Mouse (Mus musculus): ENCODE data around the gene Edil3. TPM values are rescaled to one million over a fixed set of nuclear protein-coding genes. Genes with fewer than 3 reads are reported as not detected.

The Edil3 gene
- polyA plus RNA-seq, 1 experiment from 2014 or later: 6.2 TPM

DNA sequence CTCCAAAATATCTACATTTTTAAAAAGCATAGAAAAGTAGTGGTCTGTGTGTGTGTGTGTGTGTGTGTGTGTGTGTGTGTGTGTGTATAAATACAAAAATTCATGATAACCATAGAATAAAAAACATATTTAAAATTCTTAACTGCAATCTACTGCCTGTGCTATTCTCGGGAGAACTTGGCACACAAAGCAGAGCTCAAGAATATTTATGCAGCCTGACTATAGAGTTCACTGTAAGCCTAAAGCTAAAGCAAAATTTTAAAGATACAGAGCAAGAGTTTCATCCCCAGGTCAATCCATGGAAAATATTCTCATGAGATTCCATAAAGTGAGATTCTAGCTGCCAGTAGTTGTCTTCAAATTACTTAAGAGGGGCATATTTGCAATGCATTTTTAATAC, 86.9 kb downstream of the Edil3 start:
- Histone ChIP-seq H3K27ac (ENCODE audit: low read length) (no peak overlapping the region), H3K9me3 (ENCODE audit: control insufficient read depth, low read length) (no peaks in the 10 kb centered on the region), H3K9ac (ENCODE audit: low read depth, low read length) (no peak overlapping the region), H3K4me2 (ENCODE audit: low read depth, low read length) (no peak overlapping the region), H3K4me3 (ENCODE audit: low read length) (no peak overlapping the region), H3K27me3 (replicated peaks; ENCODE audit: control insufficient read depth, insufficient read depth, low read length) (no peaks in the 10 kb centered on the region), H3K36me3 (ENCODE audit: control insufficient read depth, insufficient read depth, low read length) (no peaks in the 10 kb centered on the region), H3K4me1 (ENCODE audit: control insufficient read depth, insufficient read depth, low read length) (no peaks in the 10 kb centered on the region)
- 52% methylated on average over 1 of the region's 1 CpGs for WGBS
- ATAC-seq: no peak

DNA sequence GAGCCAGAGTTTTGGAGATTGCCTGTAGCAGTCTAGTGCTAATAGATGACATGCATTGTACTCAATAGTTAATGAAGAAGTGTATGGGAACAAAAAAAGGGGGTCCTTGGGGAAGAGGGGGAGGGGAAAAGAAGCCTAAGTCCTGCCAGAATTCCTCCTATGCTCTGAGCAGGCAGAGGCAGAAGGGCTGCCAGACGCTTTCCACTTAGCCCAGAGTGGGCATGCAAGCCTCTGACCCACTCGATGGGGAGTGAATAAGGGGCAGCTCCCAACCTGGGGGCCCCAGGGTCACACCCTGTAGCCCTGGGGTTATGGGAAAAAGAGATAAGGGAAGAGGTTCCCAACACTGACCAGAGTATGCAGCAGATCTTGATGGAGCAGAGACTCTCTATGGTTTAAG, 95.2 kb downstream of the Edil3 start:
- Histone ChIP-seq H3K9ac (ENCODE audit: low read depth, low read length) (no peak overlapping the region), H3K4me1 (ENCODE audit: control insufficient read depth, insufficient read depth, low read length) (no peaks in the 10 kb centered on the region), H3K4me2 (ENCODE audit: low read depth, low read length) (no peak overlapping the region), H3K4me3 (ENCODE audit: low read length) (no peak overlapping the region), H3K27ac (ENCODE audit: low read length) (no peak overlapping the region), H3K36me3 (ENCODE audit: control insufficient read depth, insufficient read depth, low read length) (no peaks in the 10 kb centered on the region), H3K9me3 (ENCODE audit: control insufficient read depth, low read length) (no peaks in the 10 kb centered on the region), H3K27me3 (replicated peaks; ENCODE audit: control insufficient read depth, insufficient read depth, low read length) (no peaks in the 10 kb centered on the region)
- WGBS: 61% methylated on average over 2 of the region's 2 CpGs
- ATAC-seq: no peak

DNA sequence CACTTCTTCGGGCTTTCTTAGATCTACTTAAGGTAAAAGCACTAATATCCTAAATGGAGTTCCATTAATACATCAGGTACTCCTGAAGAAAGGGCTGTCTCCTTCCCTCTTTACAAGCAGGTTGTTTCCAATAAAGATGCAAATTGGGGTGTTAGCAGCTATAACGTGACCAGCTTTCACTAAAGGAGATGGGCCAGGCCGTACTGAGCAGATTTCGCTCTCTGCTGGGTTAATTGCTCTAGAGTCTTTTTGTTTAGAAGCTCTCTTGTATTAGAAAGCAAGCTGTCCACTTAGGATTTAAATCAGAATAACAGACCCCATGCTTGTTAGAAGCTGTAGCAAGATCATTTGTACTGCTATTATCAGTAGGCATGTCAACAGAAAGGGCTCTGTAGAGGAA, 108.4 kb downstream of the Edil3 start:
- Histone ChIP-seq H3K4me3 (ENCODE audit: low read length) (no peak overlapping the region), H3K36me3 (ENCODE audit: control insufficient read depth, insufficient read depth, low read length) (no peaks in the 10 kb centered on the region), H3K9ac (ENCODE audit: low read depth, low read length) (no peak overlapping the region), H3K27ac (ENCODE audit: low read length) (no peak overlapping the region), H3K9me3 (ENCODE audit: control insufficient read depth, low read length) (no peaks in the 10 kb centered on the region), H3K27me3 (replicated peaks; ENCODE audit: control insufficient read depth, insufficient read depth, low read length) (no peaks in the 10 kb centered on the region), H3K4me1 (ENCODE audit: control insufficient read depth, insufficient read depth, low read length) (no peaks in the 10 kb centered on the region), H3K4me2 (ENCODE audit: low read depth, low read length) (no peak overlapping the region)
- 70% methylated on average over 4 of the region's 4 CpGs for WGBS
- no peak for ATAC-seq

DNA sequence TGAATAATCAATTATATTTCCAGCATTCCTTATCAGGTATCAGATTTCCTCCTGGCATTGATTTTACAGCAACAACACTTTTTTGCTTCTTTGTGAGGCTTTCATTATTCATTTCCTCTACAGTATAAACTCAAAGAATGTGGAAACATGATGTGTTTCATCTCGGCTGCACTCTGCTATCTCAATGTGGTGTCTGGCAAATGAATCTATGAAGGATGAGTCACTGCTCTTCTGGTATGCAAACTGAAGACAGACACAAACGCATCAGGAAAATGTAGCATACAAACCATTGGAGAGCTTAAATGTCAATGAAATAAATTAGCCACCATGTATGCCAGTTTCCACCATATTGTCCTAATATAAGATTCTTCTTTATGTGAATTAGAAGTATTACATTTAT, 117.3 kb downstream of the Edil3 start:
- H3K9me3 ChIP-seq (ENCODE audit: control insufficient read depth, low read length): no peaks in the 10 kb centered on the region
- no peak overlapping the region for H3K4me2 ChIP-seq (ENCODE audit: low read depth, low read length)
- no peak overlapping the region for H3K9ac ChIP-seq (ENCODE audit: low read depth, low read length)
- no peak for ATAC-seq
- no peaks in the 10 kb centered on the region for H3K27me3 ChIP-seq (replicated peaks; ENCODE audit: control insufficient read depth, insufficient read depth, low read length)
- H3K27ac ChIP-seq (ENCODE audit: low read length): no peak overlapping the region
- H3K4me3 ChIP-seq (ENCODE audit: low read length): no peak overlapping the region
- WGBS: 53% methylated on average over 2 of the region's 2 CpGs
- H3K36me3 ChIP-seq (ENCODE audit: control insufficient read depth, insufficient read depth, low read length): no peaks in the 10 kb centered on the region
- H3K4me1 ChIP-seq (ENCODE audit: control insufficient read depth, insufficient read depth, low read length): no peaks in the 10 kb centered on the region

DNA sequence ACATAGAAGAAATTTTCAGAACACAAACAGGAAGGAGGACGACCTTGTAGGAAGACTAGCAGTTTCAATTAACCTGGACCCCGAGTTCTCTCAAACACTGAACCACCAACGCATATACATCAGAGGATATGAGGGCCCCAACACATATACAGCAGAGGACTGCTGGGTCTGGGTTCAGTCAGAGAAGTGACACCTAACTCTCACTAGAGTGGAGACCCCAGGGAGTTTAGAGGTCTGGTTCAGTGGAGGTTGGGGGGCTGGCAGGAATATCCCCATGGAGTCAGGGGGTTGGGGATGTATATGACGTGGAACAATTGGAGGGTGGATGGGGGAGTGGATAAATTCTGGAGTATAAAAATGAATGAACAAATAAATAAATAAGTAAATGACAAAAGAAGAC, 151.1 kb downstream of the Edil3 start:
- WGBS: 67% methylated on average over 4 of the region's 4 CpGs
- Histone ChIP-seq H3K36me3 (ENCODE audit: control insufficient read depth, insufficient read depth, low read length) (no peaks in the 10 kb centered on the region), H3K27me3 (replicated peaks; ENCODE audit: control insufficient read depth, insufficient read depth, low read length) (no peaks in the 10 kb centered on the region), H3K4me3 (ENCODE audit: low read length) (no peak overlapping the region), H3K4me2 (ENCODE audit: low read depth, low read length) (no peak overlapping the region), H3K9ac (ENCODE audit: low read depth, low read length) (no peak overlapping the region), H3K9me3 (ENCODE audit: control insufficient read depth, low read length) (no peaks in the 10 kb centered on the region), H3K27ac (ENCODE audit: low read length) (no peak overlapping the region), H3K4me1 (ENCODE audit: control insufficient read depth, insufficient read depth, low read length) (no peaks in the 10 kb centered on the region)
- ATAC-seq: no peak

DNA sequence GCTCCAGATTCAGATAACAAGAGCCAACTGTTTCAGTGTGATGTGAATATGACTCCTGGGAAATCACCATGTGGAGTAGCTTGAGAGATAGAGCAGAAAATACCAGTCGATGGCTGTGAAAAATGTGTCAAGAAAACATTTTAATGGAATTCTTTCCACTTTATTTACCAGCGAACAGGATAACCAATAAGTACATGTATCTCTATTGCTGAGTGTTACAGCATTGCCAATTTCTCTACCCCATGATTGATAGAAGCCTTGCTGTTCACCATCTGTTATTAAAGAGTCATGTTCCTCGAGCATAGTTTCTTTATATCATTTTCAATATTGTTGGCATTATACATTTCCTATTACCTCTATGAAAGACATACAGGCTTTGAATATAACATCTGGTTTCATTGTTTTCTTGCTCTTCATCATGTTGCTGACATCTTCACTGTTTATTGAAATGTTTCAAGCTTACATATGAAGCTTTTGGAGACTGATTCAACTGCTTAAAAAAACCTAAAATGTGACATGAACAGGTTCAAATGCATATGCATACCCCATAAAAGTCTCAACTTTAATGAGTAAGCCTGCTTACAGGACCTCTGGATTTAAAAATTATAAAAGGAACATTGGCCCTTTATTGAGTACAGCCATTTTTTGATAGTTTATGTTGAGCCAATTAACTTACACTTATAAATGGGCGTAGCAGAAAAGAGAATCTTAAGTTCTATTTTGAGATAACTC, 186.6 kb downstream of the Edil3 start:
- no peaks in the 10 kb centered on the region for H3K36me3 ChIP-seq (ENCODE audit: control insufficient read depth, insufficient read depth, low read length)
- H3K4me1 ChIP-seq (ENCODE audit: control insufficient read depth, insufficient read depth, low read length): no peaks in the 10 kb centered on the region
- WGBS: 81% methylated on average over 4 of the region's 4 CpGs
- no peaks in the 10 kb centered on the region for H3K9me3 ChIP-seq (ENCODE audit: control insufficient read depth, low read length)
- no peak overlapping the region for H3K4me3 ChIP-seq (ENCODE audit: low read length)
- no peak overlapping the region for H3K9ac ChIP-seq (ENCODE audit: low read depth, low read length)
- ATAC-seq: no peak
- no peaks in the 10 kb centered on the region for H3K27me3 ChIP-seq (replicated peaks; ENCODE audit: control insufficient read depth, insufficient read depth, low read length)
- no peak overlapping the region for H3K27ac ChIP-seq (ENCODE audit: low read length)
- H3K4me2 ChIP-seq (ENCODE audit: low read depth, low read length): no peak overlapping the region

DNA sequence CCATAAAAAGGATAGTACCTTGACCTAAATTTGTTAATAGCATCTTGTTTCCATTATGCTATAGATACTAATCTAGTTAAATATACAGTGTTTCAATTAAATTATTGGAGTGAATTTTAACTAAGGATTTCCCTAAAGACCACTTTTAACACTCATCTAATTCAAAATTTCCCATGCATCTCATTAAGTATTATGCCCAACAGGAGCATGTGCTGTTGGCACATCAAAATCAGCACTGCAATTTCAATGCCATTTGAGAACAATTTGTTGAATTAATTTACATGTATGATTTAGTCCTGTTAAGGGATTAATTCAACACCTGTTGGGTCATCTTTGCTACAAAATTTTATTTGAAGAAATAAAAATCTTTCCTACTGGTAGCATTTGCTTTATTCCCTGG, 191.2 kb downstream of the Edil3 start:
- Histone ChIP-seq H3K4me1 (ENCODE audit: control insufficient read depth, insufficient read depth, low read length) (no peaks in the 10 kb centered on the region), H3K27ac (ENCODE audit: low read length) (no peak overlapping the region), H3K27me3 (replicated peaks; ENCODE audit: control insufficient read depth, insufficient read depth, low read length) (no peaks in the 10 kb centered on the region), H3K4me3 (ENCODE audit: low read length) (no peak overlapping the region), H3K9me3 (ENCODE audit: control insufficient read depth, low read length) (no peaks in the 10 kb centered on the region), H3K4me2 (ENCODE audit: low read depth, low read length) (no peak overlapping the region), H3K9ac (ENCODE audit: low read depth, low read length) (no peak overlapping the region), H3K36me3 (ENCODE audit: control insufficient read depth, insufficient read depth, low read length) (no peaks in the 10 kb centered on the region)
- ATAC-seq: no peak

DNA sequence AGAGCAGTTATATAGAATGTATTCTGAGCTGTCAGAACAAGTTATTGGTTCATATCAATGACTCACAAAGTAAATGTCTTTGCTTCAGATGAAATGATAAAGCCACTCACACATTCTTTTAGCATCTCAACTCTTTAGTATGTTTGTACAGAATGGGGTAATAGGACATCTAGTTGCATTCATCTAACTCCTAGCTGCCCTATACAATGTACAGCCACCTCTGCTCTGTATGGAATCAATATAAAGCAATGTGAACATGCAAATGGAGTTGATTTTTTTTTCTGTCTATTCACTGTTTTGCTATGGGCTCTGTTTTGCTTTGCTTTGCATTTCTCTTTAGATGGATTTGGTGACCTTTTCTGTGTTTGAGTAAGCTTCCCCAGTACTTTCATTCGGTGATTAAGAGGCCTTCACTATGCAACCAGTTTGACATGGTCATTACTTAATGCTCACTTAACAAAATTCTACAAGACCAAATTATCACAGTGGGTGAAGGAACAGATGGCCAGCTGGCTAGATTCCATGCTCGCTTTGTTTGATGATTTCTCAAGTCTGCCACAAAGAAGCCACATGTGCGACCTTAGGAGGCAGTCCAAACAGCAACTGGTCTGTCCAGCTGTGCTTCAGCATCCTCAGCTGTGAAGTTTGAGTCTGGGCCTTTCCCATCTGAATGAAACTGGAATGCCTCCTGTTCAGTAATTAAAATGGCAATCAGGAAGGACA, 208.7 kb downstream of the Edil3 start:
- H3K36me3 ChIP-seq (ENCODE audit: control insufficient read depth, insufficient read depth, low read length): no peaks in the 10 kb centered on the region
- ATAC-seq: peak; percentile 58; the same call in 1 of the 2 replicates
- 55% methylated on average over 3 of the region's 3 CpGs for WGBS
- no peak overlapping the region for H3K27ac ChIP-seq (ENCODE audit: low read length)
- H3K4me2 ChIP-seq (ENCODE audit: low read depth, low read length): no peak overlapping the region
- no peak overlapping the region for H3K4me3 ChIP-seq (ENCODE audit: low read length)
- no peaks in the 10 kb centered on the region for H3K27me3 ChIP-seq (replicated peaks; ENCODE audit: control insufficient read depth, insufficient read depth, low read length)
- no peak overlapping the region for H3K9ac ChIP-seq (ENCODE audit: low read depth, low read length)
- H3K9me3 ChIP-seq (ENCODE audit: control insufficient read depth, low read length): no peaks in the 10 kb centered on the region
- H3K4me1 ChIP-seq (ENCODE audit: control insufficient read depth, insufficient read depth, low read length): no peaks in the 10 kb centered on the region

DNA sequence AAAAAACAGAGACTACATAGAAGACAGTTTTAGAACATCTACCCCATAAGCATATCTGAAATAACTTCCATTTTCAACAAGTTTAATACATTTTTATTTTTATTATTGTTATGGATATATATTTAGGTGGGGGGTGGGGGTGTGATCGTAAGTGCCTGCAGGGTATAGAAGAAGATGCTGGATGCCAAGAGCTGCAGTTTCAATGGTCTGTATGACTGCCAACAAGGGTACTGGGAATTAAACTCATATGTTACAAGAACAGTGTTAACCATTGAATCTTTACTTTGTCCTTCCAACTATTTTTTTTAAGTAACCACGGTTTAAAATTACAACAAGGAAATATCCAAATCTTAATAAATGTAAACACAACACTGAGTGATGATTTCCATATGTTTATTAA, 214.4 kb downstream of the Edil3 start:
- Histone ChIP-seq H3K4me2 (ENCODE audit: low read depth, low read length) (no peak overlapping the region), H3K27ac (ENCODE audit: low read length) (no peak overlapping the region), H3K9me3 (ENCODE audit: control insufficient read depth, low read length) (no peaks in the 10 kb centered on the region), H3K9ac (ENCODE audit: low read depth, low read length) (no peak overlapping the region), H3K4me1 (ENCODE audit: control insufficient read depth, insufficient read depth, low read length) (no peaks in the 10 kb centered on the region), H3K27me3 (replicated peaks; ENCODE audit: control insufficient read depth, insufficient read depth, low read length) (no peaks in the 10 kb centered on the region), H3K36me3 (ENCODE audit: control insufficient read depth, insufficient read depth, low read length) (no peaks in the 10 kb centered on the region), H3K4me3 (ENCODE audit: low read length) (no peak overlapping the region)
- no peak for ATAC-seq
- WGBS: 56% methylated on average over 2 of the region's 2 CpGs

All from intestine, embryonic 16.5 days (tissue).